Mouse (Mus musculus): ENCODE data around the gene Pnma1.

- TF ChIP-seq EP300 (optimal IDR thresholded peaks at IDR 0.05) (no peak), CTCF (IDR thresholded peaks at IDR 0.05; ENCODE audit: low read depth) (no peak)
Observed at GRCm38 (mm10) chr12:84173309-84173915, 25.1 kb upstream of the Pnma1 start.

Data from stomach, postnatal 0 days (tissue).